Mouse (Mus musculus) thymus, postnatal 36 days (tissue): ENCODE results near the gene B4galt5.

ENCODE experiments used
- DNase-seq, 2 experiments: peaks; one replicate each; pipeline ENCODE4 v3.0.0; 2022; ENCODE audit warnings: mixed read lengths in 2 of 2

Gene B4galt5

DNA sequence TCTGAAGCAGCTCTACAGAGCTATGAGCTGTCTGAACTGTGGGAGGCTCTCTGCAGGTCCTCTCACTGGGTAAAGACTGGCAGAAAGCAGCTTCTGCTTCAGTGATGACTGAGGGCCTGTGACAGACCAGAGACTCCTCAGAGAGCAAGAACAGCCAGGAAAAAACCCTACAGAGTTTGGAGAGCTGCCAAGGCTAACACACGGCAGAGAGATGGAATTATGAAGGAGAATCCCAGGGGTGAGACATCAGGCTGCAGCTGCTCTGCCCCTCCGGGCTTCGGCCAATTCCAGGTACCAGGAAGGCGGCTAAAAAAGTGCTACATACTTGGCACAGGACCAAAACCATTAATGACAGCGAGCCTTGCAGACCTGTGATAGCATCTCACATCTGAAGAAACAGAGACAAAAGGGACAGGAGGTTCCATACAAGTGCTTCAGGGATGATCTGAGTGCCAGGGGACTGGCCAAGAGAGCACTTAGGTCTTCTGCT, 17.5 kb downstream of the B4galt5 start:
- DNase-seq: no peak

- no peak for DNase-seq
These were observed 18.4 kb downstream of the B4galt5 start for GRCm38 (mm10) chr2:167330581-167330980.

GRCm38 (mm10) chr2:167329478-167330262, 19.3 kb downstream of the B4galt5 start:
- no peak for DNase-seq

DNA sequence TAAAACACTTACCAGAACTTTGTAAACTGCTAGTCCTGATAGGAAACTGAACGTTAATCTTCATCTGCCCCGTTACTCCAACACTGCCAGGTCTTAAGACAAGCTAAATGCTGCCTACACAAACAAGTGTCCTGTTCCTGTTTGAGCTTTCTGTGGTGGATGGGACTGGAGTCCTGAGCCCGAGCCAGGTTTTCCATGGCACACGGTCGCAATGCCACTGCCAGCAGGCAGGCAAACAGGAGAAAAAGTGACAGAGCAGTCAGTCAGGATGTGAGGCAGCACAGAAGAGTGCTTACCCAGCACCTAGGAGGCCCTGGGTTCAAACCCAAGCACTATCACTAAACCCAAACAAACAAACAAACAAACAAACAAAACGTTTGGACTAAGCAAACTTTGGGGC, 20.6 kb downstream of the B4galt5 start:
- DNase-seq: no peak

DNA sequence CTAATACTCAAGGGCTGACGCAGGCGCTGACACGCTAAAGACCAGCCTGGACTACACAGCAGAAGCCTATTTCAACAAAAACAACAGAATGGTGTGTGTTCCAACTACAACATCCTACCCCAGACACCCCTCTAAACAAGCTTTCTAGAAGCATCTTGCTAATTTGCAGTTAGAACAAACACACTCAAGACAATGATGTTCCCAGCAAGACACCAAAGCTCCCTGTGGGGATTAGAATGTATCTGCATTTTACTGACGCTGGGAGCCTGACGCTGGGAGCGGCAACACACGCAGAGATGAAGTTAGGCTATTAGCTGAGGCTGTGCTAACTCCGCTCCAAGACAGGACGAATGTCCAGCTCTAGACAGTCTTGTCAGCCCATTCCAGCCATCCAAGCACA, 22.4 kb downstream of the B4galt5 start:
- DNase-seq: no peak

DNA sequence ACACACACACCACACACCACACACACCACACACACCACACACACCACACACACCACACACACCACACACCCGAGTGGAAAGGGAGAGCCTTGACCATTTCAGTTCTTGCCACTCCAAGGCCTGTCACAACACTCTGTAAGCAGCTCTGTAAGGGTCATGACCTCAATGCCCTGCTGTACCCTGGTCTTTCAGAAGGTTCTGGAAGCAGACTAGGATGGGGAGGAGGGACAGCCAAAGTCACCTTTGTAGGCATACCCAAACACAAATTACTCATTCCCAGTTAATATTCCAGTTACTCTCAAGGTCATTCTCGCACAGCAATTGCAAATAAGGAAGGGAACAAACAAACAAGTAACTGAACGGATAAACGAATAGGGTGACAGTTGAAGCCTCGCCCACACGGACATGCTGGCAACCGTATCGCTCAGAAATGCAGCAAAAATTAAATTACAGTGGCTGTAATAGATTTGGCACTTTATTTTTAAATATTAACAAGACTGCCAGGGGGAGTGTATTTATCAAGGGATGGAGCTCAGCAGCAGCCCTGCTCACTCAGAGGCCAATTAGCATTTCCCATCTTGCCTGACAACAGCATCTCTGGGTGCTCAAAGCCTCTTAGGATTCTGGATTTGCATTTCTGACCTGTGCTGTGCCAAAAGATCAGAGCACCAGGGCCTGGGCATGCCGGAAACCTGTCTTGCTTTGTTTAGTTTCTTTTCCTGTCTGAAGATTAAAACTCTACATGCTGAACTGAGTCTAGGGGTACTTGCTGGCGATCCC, 24.6 kb downstream of the B4galt5 start:
- no peak for DNase-seq

- DNase-seq: no peak
These were observed 25.9 kb downstream of the B4galt5 start for GRCm38 (mm10) chr2:167323116-167323515.

DNA sequence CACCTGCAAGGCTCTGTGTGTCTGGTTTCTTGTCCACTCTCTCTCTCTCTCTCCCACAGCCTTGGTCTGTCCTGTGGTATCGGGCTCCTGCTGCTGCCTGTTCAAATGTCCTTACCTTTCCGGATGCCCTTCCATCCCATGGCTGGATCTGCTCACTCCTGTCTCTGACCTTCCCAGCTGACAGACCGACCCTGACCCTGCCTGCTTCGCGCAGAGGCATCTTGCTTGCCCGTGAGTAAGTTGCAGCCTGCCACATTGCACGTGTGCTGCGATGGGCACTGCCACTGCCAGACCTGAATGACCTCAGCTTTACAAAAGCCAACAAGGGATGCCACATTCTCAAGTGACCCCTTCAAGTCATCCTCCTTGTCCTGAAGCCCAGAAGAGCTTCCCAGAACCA, 27.6 kb downstream of the B4galt5 start:
- no peak for DNase-seq

GRCm38 (mm10) chr2:167318981-167319380, 30.0 kb downstream of the B4galt5 start:
- no peak for DNase-seq

GRCm38 (mm10) chr2:167316724-167317187, 32.2 kb downstream of the B4galt5 start:
- DNase-seq: peak; percentile 31 to 59

DNA sequence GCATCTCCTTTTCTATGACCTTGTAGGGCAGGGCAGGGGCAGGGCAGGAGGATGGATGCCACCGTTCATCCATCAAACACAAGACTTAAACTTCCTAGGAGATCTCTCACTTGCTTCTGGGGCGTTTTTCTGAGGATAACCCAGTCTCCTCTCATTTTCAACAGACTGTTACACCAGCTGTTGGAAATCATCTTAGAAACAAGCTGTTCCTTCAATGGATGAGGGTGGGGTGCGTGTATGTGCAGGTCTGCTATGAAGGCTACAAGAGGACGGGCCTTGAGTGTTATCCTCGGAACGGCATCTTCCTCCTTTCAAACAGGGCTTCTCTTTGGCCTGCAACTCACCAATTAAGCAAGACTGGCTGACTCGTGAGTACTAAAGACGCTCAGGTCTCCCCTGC, 34.5 kb downstream of the B4galt5 start:
- DNase-seq: no peak

DNA sequence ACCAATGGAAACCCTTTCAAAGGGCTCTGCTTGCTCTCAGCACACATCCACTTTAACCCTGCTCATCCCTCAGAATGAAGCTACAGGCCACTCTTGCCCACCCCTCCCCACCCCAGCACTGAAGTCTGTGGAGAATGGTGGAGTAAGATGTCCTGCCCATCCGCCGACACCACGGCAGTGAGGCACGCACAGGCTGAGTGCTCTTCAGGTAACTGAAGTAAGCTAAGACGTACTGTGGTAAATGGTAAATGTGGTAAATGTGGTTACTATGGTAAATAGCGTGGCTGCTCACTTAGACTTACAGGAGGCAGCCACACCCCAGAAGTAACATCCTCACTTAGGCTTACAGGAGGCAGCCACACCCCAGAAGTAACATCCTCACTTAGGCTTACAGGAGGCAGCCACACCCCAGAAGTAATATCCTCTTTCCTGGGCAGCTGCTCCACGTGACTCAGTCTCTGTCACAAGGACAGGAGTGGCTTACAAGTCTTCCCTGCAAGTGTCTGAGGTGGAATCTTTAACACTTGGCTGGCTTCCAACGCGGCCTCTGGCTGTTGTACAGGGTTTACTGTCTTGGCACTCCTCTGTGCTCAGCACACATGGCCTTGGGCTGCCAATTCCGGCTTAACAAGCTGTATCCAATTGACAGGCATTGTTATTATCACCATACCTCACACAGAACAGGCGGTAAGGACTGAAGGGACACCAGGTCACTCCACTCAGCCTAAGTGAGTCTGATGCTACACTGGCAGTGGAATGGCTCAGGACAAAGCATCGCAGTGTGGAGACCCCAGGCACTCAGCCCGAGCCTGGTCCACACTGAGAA, 35.3 kb downstream of the B4galt5 start:
- peak; percentile 16 to 32 for DNase-seq

DNA sequence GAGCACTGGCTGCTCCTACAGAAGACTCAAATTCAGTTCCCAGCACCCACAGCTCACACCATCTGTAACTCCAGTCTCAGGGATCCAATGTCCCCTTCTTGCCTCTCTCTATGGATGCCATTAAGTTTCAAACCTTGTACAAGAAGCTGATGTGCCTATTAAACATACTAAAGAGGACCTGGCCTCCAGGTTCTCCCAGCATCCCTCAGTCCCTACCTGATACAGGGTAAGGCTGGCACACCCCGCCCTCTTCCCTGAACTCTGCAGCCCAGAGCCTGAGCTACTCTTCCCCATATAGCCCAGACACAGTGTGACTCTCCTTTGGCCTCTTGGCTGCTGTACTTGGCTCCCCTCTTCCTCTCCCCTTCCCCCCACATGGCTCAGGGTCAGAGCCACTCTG, 38.9 kb downstream of the B4galt5 start:
- no peak for DNase-seq

DNA sequence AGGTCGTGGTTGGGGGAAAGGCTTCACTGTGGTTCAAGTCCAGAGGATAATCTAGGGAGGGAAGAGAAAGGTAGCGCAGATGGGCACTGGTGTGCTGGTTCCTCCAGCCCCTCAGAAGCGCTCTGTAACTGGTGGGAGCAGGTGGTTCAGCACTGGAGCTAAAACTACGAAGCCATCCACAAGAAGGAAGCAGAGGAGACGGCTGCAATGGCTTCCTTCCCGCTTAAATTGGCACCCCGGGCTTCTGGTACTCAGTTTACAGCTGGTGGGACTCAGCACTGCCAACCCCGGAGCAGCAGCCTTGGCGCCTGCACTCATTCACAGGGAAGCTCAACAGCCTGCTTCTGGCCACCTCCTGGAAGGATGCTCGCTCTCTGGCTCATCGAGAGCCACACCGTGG, 39.7 kb downstream of the B4galt5 start:
- no peak for DNase-seq

GRCm38 (mm10) chr2:167307716-167308115, 41.3 kb downstream of the B4galt5 start:
- DNase-seq: no peak

DNA sequence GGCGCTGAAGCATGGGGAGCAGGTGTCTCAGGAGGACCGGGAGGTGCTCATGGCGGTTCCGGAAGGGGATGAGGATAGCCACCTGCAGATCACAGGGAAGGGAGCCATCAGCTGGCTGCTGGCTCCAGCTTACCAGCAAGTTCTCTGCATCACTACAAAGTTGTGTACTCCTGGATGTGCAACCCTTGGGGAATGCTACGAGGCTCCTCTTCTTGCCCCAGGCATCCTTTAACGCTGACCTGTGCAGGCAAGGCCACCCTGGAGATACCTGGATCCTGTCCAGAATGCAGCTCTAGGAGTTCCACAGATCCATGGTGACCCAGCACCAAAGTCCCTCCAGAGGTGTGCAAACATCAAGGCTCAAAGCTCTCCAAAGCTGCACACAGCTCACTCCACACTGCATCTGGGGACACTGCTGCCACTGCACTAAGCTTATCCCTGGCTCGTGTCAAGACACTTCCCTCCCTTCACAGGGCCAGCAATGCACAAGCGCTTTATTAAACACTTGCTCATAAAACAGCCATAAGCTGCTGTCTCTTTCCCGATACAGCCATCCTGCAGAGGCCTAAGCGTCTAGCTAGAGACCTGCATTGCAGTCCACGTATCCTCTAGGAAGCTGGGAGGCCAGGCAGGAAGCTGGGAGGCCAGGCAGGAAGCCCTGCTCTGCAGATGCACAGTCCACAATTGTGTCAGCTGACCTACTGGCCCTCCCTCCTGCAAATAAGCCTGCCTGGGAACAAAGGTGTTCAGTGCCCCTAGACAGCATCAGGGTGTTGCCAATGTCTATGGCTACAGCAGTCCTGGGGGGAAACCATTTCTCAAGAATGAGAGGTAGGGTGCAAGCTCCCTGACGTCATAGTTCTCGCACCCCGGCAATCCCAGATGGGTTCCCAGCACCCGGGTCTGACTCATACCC, 42.1 kb downstream of the B4galt5 start:
- no peak for DNase-seq

DNA sequence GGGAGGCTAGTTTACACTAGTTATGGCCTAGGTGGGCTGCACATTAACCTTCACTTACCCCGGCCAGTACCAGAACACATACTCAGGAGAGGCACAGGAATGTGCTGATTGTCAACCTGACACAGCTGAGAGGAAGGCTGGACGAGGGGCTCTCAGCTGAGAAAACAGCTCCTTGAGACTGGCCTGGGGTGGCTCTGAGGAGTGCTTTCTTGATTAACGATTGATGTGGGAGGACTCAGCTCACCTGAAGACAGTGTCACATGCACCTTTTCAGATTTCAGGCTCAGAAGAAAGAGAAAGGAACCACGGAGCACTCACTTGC, 42.7 kb downstream of the B4galt5 start:
- no peak for DNase-seq

- DNase-seq: no peak
These were observed 43.4 kb downstream of the B4galt5 start for GRCm38 (mm10) chr2:167305382-167306272.

- no peak for DNase-seq
These were observed 44.2 kb downstream of the B4galt5 start for GRCm38 (mm10) chr2:167304651-167305381.

DNA sequence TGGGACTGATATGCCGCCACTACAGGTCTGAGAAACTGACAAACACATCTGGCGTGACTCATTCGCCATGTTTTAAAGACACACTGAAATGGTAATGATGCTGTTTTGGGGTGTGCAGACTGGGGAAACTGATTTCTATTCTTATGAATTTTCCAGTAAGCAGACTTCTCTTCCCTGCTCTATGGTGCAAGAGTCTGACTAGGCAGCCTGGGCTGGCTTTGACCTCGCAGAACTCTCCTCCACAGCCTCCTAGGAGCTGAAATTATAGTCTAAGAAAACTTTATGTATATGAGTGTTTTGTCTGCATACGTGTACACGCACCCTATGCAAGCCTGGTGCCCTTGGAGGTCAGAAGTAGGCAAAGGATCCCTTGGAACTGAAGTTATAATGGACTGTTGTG, 45.2 kb downstream of the B4galt5 start:
- no peak for DNase-seq
